Mouse (Mus musculus): Measurements from ENCODE around the gene Igflr1.

Gene Igflr1

GRCm38 (mm10) chr7:30564970-30565571 lies at the start of gene Igflr1:
TSS of gene Igflr1 (plus strand) at chr7:30565427.
- DNase-seq: no peak

- no peak for DNase-seq
Measured at GRCm38 (mm10) chr7:30518325-30518724, 46.9 kb upstream of the Igflr1 start.

- no peak for DNase-seq
Measured at GRCm38 (mm10) chr7:30520396-30520795, 44.8 kb upstream of the Igflr1 start.

GRCm38 (mm10) chr7:30520856-30521255 lies 44.4 kb upstream of the Igflr1 start:
- no peak for DNase-seq

- DNase-seq: no peak
Measured at GRCm38 (mm10) chr7:30522871-30523270, 42.4 kb upstream of the Igflr1 start.

GRCm38 (mm10) chr7:30524487-30524886 lies 40.7 kb upstream of the Igflr1 start:
- DNase-seq: no peak

GRCm38 (mm10) chr7:30525954-30526353 lies 39.3 kb upstream of the Igflr1 start:
- no peak for DNase-seq

GRCm38 (mm10) chr7:30526399-30526798 lies 38.8 kb upstream of the Igflr1 start:
- DNase-seq: no peak

GRCm38 (mm10) chr7:30526981-30527380 lies 38.2 kb upstream of the Igflr1 start:
- DNase-seq: no peak

GRCm38 (mm10) chr7:30531291-30531815 lies 33.9 kb upstream of the Igflr1 start:
- DNase-seq: no peak

GRCm38 (mm10) chr7:30532931-30533330 lies 32.3 kb upstream of the Igflr1 start:
- DNase-seq: no peak

GRCm38 (mm10) chr7:30533941-30534632 lies 31.1 kb upstream of the Igflr1 start:
- no peak for DNase-seq

- peak; percentile 97 to 98 for DNase-seq
Measured at GRCm38 (mm10) chr7:30534633-30535577, 30.3 kb upstream of the Igflr1 start, which contains the start of gene Arhgap33. TSS of gene Arhgap33 (minus strand) at chr7:30535060.

GRCm38 (mm10) chr7:30540572-30540971 lies 24.7 kb upstream of the Igflr1 start:
- no peak for DNase-seq

GRCm38 (mm10) chr7:30544327-30544726 lies 20.9 kb upstream of the Igflr1 start:
- no peak for DNase-seq

- DNase-seq: no peak
Measured at GRCm38 (mm10) chr7:30549880-30550279, 15.3 kb upstream of the Igflr1 start.

GRCm38 (mm10) chr7:30550603-30551002 lies 14.6 kb upstream of the Igflr1 start:
- no peak for DNase-seq

GRCm38 (mm10) chr7:30551445-30552101 lies 13.7 kb upstream of the Igflr1 start:
- DNase-seq: no peak

- DNase-seq: peak; percentile 95 to 96
Measured at GRCm38 (mm10) chr7:30552102-30553020, 12.9 kb upstream of the Igflr1 start, which contains the start of the genes Hspb6 and Proser3. TSS of gene Hspb6 (plus strand) at chr7:30552178. TSS of gene Proser3 (minus strand) at chr7:30552299.

- peak; percentile 34 to 53 for DNase-seq
Measured at GRCm38 (mm10) chr7:30553021-30553589, 12.1 kb upstream of the Igflr1 start.

All from thymus, postnatal 36 days (tissue).